Mouse (Mus musculus): ENCODE results near the gene Atp8a1. TPM values are rescaled to one million over a fixed set of nuclear protein-coding genes. Genes with fewer than 3 reads are reported as not detected.

Atp8a1 gene
- polyA plus RNA-seq (2014; fragmentation: Nextera tagmentation; extraction: Ambion mirVana), result 44.5 and 48.4 TPM in 2 replicates

- under 1% methylated on average over 47 of the region's 64 CpGs for WGBS
- peak within 1 kb of the TSS; percentile 57 for H3K9ac ChIP-seq
- peak within 1 kb of the TSS; percentile 95 for H3K4me2 ChIP-seq
- ATAC-seq (ENCODE audit: insufficient read depth) (peak; percentile 97), DNase-seq (peak; percentile 98)
- no peaks in the 10 kb centered on the region for H3K27me3 ChIP-seq (ENCODE audit: insufficient read depth, low read length)
- H3K9me3 ChIP-seq (ENCODE audit: low read depth, low read length), result no peaks in the 10 kb centered on the region
- no peaks in the 10 kb centered on the region for H3K4me1 ChIP-seq (ENCODE audit: insufficient read depth)
- peak within 1 kb of the TSS; percentile 75 for H3K4me3 ChIP-seq (ENCODE audit: low read depth, low read length)
- peak within 1 kb of the TSS; percentile 58 for H3K27ac ChIP-seq (ENCODE audit: low read depth)
- H3K36me3 ChIP-seq (ENCODE audit: insufficient read depth), result no peaks in the 10 kb centered on the region
- peak; percentile 32; the same call in 1 of the 2 replicates for TF ChIP-seq CTCF (IDR thresholded peaks at IDR 0.05; ENCODE audit: low read depth)
These were observed at the start of gene Atp8a1 for GRCm38 (mm10) chr5:67847253-67848165. Atp8a1 (minus strand) TSS chr5:67847434.

- no peak overlapping the region for H3K9ac ChIP-seq
- TF ChIP-seq CTCF (IDR thresholded peaks at IDR 0.05; ENCODE audit: low read depth), result no peak
- no peak overlapping the region for H3K4me3 ChIP-seq (ENCODE audit: low read depth, low read length)
- H3K4me2 ChIP-seq, result no peak overlapping the region
- H3K27me3 ChIP-seq (ENCODE audit: insufficient read depth, low read length), result no peaks in the 10 kb centered on the region
- H3K9me3 ChIP-seq (ENCODE audit: low read depth, low read length), result no peaks in the 10 kb centered on the region
- H3K27ac ChIP-seq (ENCODE audit: low read depth), result no peak overlapping the region
- H3K4me1 ChIP-seq (ENCODE audit: insufficient read depth), result no peaks in the 10 kb centered on the region
- 80% methylated on average over 9 of the region's 9 CpGs for WGBS
- no peaks in the 10 kb centered on the region for H3K36me3 ChIP-seq (ENCODE audit: insufficient read depth)
- ATAC-seq (ENCODE audit: insufficient read depth) (no peak), DNase-seq (no peak)
These were observed 37.4 kb upstream of the Atp8a1 start for GRCm38 (mm10) chr5:67884422-67885210.

GRCm38 (mm10) chr5:67883564-67884171, 36.4 kb upstream of the Atp8a1 start:
- no peak for TF ChIP-seq CTCF (IDR thresholded peaks at IDR 0.05; ENCODE audit: low read depth)
- Histone ChIP-seq H3K9ac (no peak overlapping the region), H3K27ac (ENCODE audit: low read depth) (no peak overlapping the region), H3K36me3 (ENCODE audit: insufficient read depth) (no peaks in the 10 kb centered on the region), H3K4me3 (ENCODE audit: low read depth, low read length) (no peak overlapping the region), H3K27me3 (ENCODE audit: insufficient read depth, low read length) (no peaks in the 10 kb centered on the region), H3K4me1 (ENCODE audit: insufficient read depth) (no peaks in the 10 kb centered on the region), H3K9me3 (ENCODE audit: low read depth, low read length) (no peaks in the 10 kb centered on the region), H3K4me2 (no peak overlapping the region)
- WGBS, result 39% methylated on average over 1 of the region's 1 CpGs
- ATAC-seq (ENCODE audit: insufficient read depth) (no peak), DNase-seq (no peak)

GRCm38 (mm10) chr5:67871414-67871813, 24.2 kb upstream of the Atp8a1 start:
- WGBS, result 24% methylated on average over 3 of the region's 3 CpGs
- Histone ChIP-seq H3K9me3 (ENCODE audit: low read depth, low read length) (no peaks in the 10 kb centered on the region), H3K27ac (ENCODE audit: low read depth) (no peak overlapping the region), H3K27me3 (ENCODE audit: insufficient read depth, low read length) (no peaks in the 10 kb centered on the region), H3K4me2 (no peak overlapping the region), H3K4me3 (ENCODE audit: low read depth, low read length) (no peak overlapping the region), H3K4me1 (ENCODE audit: insufficient read depth) (no peaks in the 10 kb centered on the region), H3K9ac (no peak overlapping the region), H3K36me3 (ENCODE audit: insufficient read depth) (no peaks in the 10 kb centered on the region)
- DNase-seq (peak; percentile 56), ATAC-seq (ENCODE audit: insufficient read depth) (no peak)
- no peak for TF ChIP-seq CTCF (IDR thresholded peaks at IDR 0.05; ENCODE audit: low read depth)

- DNase-seq, result no peak
- H3K4me3 ChIP-seq (ENCODE audit: low read depth, low read length), result no peak overlapping the region
- no peak overlapping the region for H3K4me2 ChIP-seq
- no peak for TF ChIP-seq CTCF (IDR thresholded peaks at IDR 0.05; ENCODE audit: low read depth)
- 72% methylated on average over 9 of the region's 9 CpGs for WGBS
- no peaks in the 10 kb centered on the region for H3K9me3 ChIP-seq (ENCODE audit: low read depth, low read length)
- no peak overlapping the region for H3K9ac ChIP-seq
- H3K4me1 ChIP-seq (ENCODE audit: insufficient read depth), result no peaks in the 10 kb centered on the region
- H3K27me3 ChIP-seq (ENCODE audit: insufficient read depth, low read length), result no peaks in the 10 kb centered on the region
- H3K36me3 ChIP-seq (ENCODE audit: insufficient read depth), result no peaks in the 10 kb centered on the region
- ATAC-seq (ENCODE audit: insufficient read depth), result no peak; the same call in 1 of the 2 replicates
- H3K27ac ChIP-seq (ENCODE audit: low read depth), result no peak overlapping the region
These were observed 19.0 kb upstream of the Atp8a1 start for GRCm38 (mm10) chr5:67866221-67866620.

- DNase-seq, result no peak
- WGBS, result 48% methylated on average over 5 of the region's 5 CpGs
- H3K9me3 ChIP-seq (ENCODE audit: low read depth, low read length), result no peaks in the 10 kb centered on the region
- TF ChIP-seq CTCF (IDR thresholded peaks at IDR 0.05; ENCODE audit: low read depth), result no peak
- no peaks in the 10 kb centered on the region for H3K36me3 ChIP-seq (ENCODE audit: insufficient read depth)
- H3K4me3 ChIP-seq (ENCODE audit: low read depth, low read length), result no peak overlapping the region
- H3K27me3 ChIP-seq (ENCODE audit: insufficient read depth, low read length), result no peaks in the 10 kb centered on the region
- ATAC-seq (ENCODE audit: insufficient read depth), result no peak
- no peak overlapping the region for H3K4me2 ChIP-seq
- H3K9ac ChIP-seq, result no peak overlapping the region
- H3K4me1 ChIP-seq (ENCODE audit: insufficient read depth), result no peaks in the 10 kb centered on the region
- no peak overlapping the region for H3K27ac ChIP-seq (ENCODE audit: low read depth)
These were observed 18.4 kb upstream of the Atp8a1 start for GRCm38 (mm10) chr5:67865670-67866069.

Data from lung, embryonic 14.5 days (tissue).